Mouse (Mus musculus) midbrain, postnatal 0 days (tissue): ENCODE measurements around the gene Sox5. TPM values are rescaled to one million over a fixed set of nuclear protein-coding genes. Genes with fewer than 3 reads are reported as not detected.

ENCODE experiments used
- ATAC-seq: fragments of 200-750 bp; cut with Nextera tagmentation; 2 replicates; pipeline ENCODE4 v1.8.0; 2017; ENCODE audit warnings: moderate number of reproducible peaks, mild to moderate bottlenecking, moderate TSS enrichment, moderate library complexity; ENCODE audit not compliant: low FRiP score
- DNase-seq: peaks from one replicate; pipeline ENCODE4 v3.0.0-alpha.2; 2015; ENCODE audit warnings: low spot score
- H3K27ac ChIP-seq: fragments of 300-500 bp; sonication (generic); 2 replicates; pipeline ENCODE4 v1.5.1; 2014; ENCODE audit warnings: low read depth, mild to moderate bottlenecking, low read length, mixed read lengths
- H3K27me3 ChIP-seq: fragments of 300-500 bp; sonication (generic); 2 replicates; pipeline ENCODE4 v1.6.1; 2014; ENCODE audit warnings: low read length, control low read depth, mixed read lengths; ENCODE audit not compliant: insufficient read depth
- H3K36me3 ChIP-seq: fragments of 300-500 bp; sonication (generic); 2 replicates; pipeline ENCODE4 v1.6.1; 2014; ENCODE audit warnings: low read length, control low read depth, mixed read lengths; ENCODE audit not compliant: insufficient read depth
- H3K4me1 ChIP-seq: fragments of 300-500 bp; sonication (generic); 2 replicates; pipeline ENCODE4 v1.6.1; 2014; ENCODE audit warnings: mild to moderate bottlenecking, control low read depth, antibody characterized with exemption, low read length, mixed read lengths; ENCODE audit not compliant: insufficient read depth
- H3K4me2 ChIP-seq: fragments of 300-500 bp; sonication (generic); 2 replicates; pipeline ENCODE4 v1.6.1; 2014; ENCODE audit warnings: low read depth, mild to moderate bottlenecking, low read length, mixed read lengths; ENCODE audit not compliant: poor library complexity, severe bottlenecking
- H3K4me3 ChIP-seq: fragments of 300-500 bp; sonication (generic); 2 replicates; pipeline ENCODE4 v1.5.1; 2014; ENCODE audit warnings: low read depth, mild to moderate bottlenecking, low read length, moderate library complexity
- H3K9ac ChIP-seq: fragments of 300-500 bp; sonication (generic); replicated peaks from 2 replicates; pipeline ENCODE4 v1.6.1; 2014; ENCODE audit warnings: mild to moderate bottlenecking, low read length, moderate library complexity, mixed read lengths; ENCODE audit not compliant: poor library complexity, severe bottlenecking
- H3K9me3 ChIP-seq: fragments of 300-500 bp; sonication (generic); 2 replicates; pipeline ENCODE4 v1.6.1; 2016; ENCODE audit warnings: low read length, control low read depth
- CTCF ChIP-seq: IDR thresholded peaks from 2 replicates; pipeline ENCODE4 v1.5.1; 2016; ENCODE audit warnings: antibody characterized with exemption, mild to moderate bottlenecking
- WGBS: fragments of 180-500 bp; shearing (Covaris S2); extraction: QIAGEN DNeasy Blood & Tissue Kit; methylation state at CpG from one replicate; pipeline ENCODE4 v1.1.7; 2014; 5-methylcytosine and 5-hydroxymethylcytosine counted together
- polyA plus RNA-seq: library from polyadenylated mRNA; unstranded; fragments of >200 nt; fragmentation: Nextera tagmentation; extraction: Ambion mirVana; gene quantifications from 2 replicates; pipeline ENCODE4 v1.2.1, GENCODE M21; 2015
- total RNA-seq: library from RNA; depleted of rRNA; stranded (reverse); fragments of >200 nt; gene quantifications from 2 replicates; pipeline ENCODE4 v1.2.3, GENCODE M21; 2014

The Sox5 gene
- total and polyA plus RNA-seq, 2 experiments from 2014 or later = 11.3 to 25.0 TPM

- Histone ChIP-seq H3K27ac (no peak overlapping the region), H3K27me3 (no peaks in the 10 kb centered on the region), H3K4me3 (no peak overlapping the region), H3K4me2 (no peak overlapping the region), H3K4me1 (no peaks in the 10 kb centered on the region), H3K9ac (no peak overlapping the region), H3K36me3 (no peaks in the 10 kb centered on the region), H3K9me3 (no peaks in the 10 kb centered on the region)
- ATAC-seq (no peak), DNase-seq (no peak)
- TF ChIP-seq CTCF = no peak
- 96% methylated on average over 13 of the region's 13 CpGs for WGBS
Observed at GRCm38 (mm10) chr6:144720846-144721245, 60.9 kb downstream of the Sox5 start.

GRCm38 (mm10) chr6:144716376-144716775 lies 65.4 kb downstream of the Sox5 start:
- DNase-seq (no peak), ATAC-seq (no peak)
- H3K4me2 ChIP-seq = no peak overlapping the region
- WGBS = 82% methylated on average over 1 of the region's 1 CpGs
- no peak overlapping the region for H3K27ac ChIP-seq
- no peak for TF ChIP-seq CTCF
- no peak overlapping the region for H3K9ac ChIP-seq
- no peaks in the 10 kb centered on the region for H3K36me3 ChIP-seq
- no peaks in the 10 kb centered on the region for H3K27me3 ChIP-seq
- no peak overlapping the region for H3K4me3 ChIP-seq
- H3K4me1 ChIP-seq = 0 out of 2 replicates have a peak, but pooled peaks cover 2% of the 10 kb centered on the region
- H3K9me3 ChIP-seq = no peaks in the 10 kb centered on the region

DNA sequence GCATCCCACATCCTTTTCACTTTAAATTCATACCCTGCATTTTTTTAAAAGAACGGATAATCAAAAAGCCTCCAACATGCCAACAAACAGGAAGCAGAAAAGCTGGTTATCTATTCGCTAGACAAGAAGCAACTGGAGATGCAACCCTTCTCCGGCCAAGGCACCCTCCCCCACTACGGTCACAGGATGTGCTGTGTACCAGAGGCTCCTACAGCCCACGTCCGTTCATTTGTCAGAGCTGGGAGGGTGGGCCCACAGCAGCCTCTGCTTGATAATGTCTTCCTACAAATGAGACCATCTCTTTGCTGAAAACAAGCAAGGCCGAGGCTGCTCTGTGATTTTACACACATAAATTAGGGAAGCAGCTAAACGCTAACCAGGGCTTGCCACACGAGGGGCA lies 69.9 kb downstream of the Sox5 start:
- Histone ChIP-seq H3K4me1 (0 out of 2 replicates have a peak, but pooled peaks cover 2% of the 10 kb centered on the region), H3K9me3 (no peaks in the 10 kb centered on the region), H3K9ac (no peak overlapping the region), H3K27me3 (no peaks in the 10 kb centered on the region), H3K36me3 (no peaks in the 10 kb centered on the region), H3K4me2 (no peak overlapping the region), H3K4me3 (no peak overlapping the region), H3K27ac (no peak overlapping the region)
- DNase-seq = peak; percentile 24
- ATAC-seq = no peak
- WGBS = 40% methylated on average over 9 of the region's 9 CpGs
- no peak for TF ChIP-seq CTCF

GRCm38 (mm10) chr6:144710816-144711215 lies 71.0 kb downstream of the Sox5 start:
- no peaks in the 10 kb centered on the region for H3K36me3 ChIP-seq
- no peaks in the 10 kb centered on the region for H3K9me3 ChIP-seq
- no peak for TF ChIP-seq CTCF
- ATAC-seq = no peak
- no peak overlapping the region for H3K4me2 ChIP-seq
- 68% methylated on average over 5 of the region's 5 CpGs for WGBS
- no peak overlapping the region for H3K27ac ChIP-seq
- H3K4me3 ChIP-seq = no peak overlapping the region
- no peak for DNase-seq
- no peak overlapping the region for H3K9ac ChIP-seq
- H3K27me3 ChIP-seq = no peaks in the 10 kb centered on the region
- H3K4me1 ChIP-seq = 0 out of 2 replicates have a peak, but pooled peaks cover 2% of the 10 kb centered on the region

DNA sequence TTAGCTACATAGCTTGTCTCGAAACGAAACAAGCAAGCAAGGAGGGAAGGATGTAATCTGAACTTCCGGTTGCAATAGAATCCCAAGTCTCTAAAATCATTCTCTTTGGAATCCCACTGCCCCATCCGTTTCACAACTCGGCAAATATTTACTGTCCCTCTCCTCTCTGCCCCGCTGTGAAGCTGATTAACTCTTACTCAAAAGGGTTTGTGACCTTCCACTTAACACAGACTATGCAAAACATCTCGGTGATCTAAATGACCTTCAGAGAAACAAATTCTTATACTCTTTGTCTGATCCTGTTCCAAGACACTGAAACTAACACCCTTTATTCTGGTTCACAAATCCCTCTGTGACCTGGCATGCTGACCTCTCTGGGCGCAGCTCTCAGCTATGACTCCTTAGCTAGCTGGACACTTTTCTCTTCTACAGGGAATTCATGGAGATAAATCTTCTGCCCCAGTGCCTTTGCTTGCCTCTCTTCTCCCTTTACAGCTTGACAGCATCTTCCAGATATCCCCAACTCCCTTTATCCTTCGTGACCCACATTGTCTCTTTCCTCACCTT lies 72.1 kb downstream of the Sox5 start:
- no peak for TF ChIP-seq CTCF
- ATAC-seq (no peak), DNase-seq (no peak)
- Histone ChIP-seq H3K27ac (no peak overlapping the region), H3K4me3 (no peak overlapping the region), H3K4me1 (0 out of 2 replicates have a peak, but pooled peaks cover 2% of the 10 kb centered on the region), H3K36me3 (no peaks in the 10 kb centered on the region), H3K9ac (no peak overlapping the region), H3K9me3 (no peaks in the 10 kb centered on the region), H3K27me3 (no peaks in the 10 kb centered on the region), H3K4me2 (no peak overlapping the region)
- WGBS = 63% methylated on average over 9 of the region's 9 CpGs

GRCm38 (mm10) chr6:144708410-144708809 lies 73.4 kb downstream of the Sox5 start:
- no peak overlapping the region for H3K4me3 ChIP-seq

More at GRCm38 (mm10) chr6:144708410-144708809, 73.4 kb downstream of the Sox5 start:
- no peak for TF ChIP-seq CTCF
- H3K4me1 ChIP-seq = 0 out of 2 replicates have a peak, but pooled peaks cover 2% of the 10 kb centered on the region
- no peaks in the 10 kb centered on the region for H3K27me3 ChIP-seq
- no peaks in the 10 kb centered on the region for H3K9me3 ChIP-seq
- WGBS = 78% methylated on average over 4 of the region's 4 CpGs
- H3K4me2 ChIP-seq = no peak overlapping the region
- DNase-seq (no peak), ATAC-seq (no peak)
- no peaks in the 10 kb centered on the region for H3K36me3 ChIP-seq
- H3K9ac ChIP-seq = no peak overlapping the region
- H3K27ac ChIP-seq = no peak overlapping the region
